Mouse (Mus musculus) lung, embryonic 14.5 days (tissue): ENCODE data around the gene Tbx5. TPM values are rescaled to one million over a fixed set of nuclear protein-coding genes. Genes with fewer than 3 reads are reported as not detected.
A peak's percentile ranks its signal among the peaks of the same experiment; 100 is the strongest.

Experiments used
- ATAC-seq: fragments of 200-750 bp; cut with Nextera tagmentation; 2 replicates; pipeline ENCODE4 v1.8.0; 2017; ENCODE audit warnings: mild to moderate bottlenecking, moderate TSS enrichment, moderate library complexity; ENCODE audit not compliant: insufficient read depth
- DNase-seq: peaks from one replicate; pipeline ENCODE4 v3.0.0-alpha.2; 2015
- H3K27ac ChIP-seq: fragments of 300-500 bp; sonication (generic); 2 replicates; pipeline ENCODE4 v1.5.1; 2014; ENCODE audit warnings: low read depth, mild to moderate bottlenecking, moderate library complexity
- H3K27me3 ChIP-seq: fragments of 300-500 bp; sonication (generic); 2 replicates; pipeline ENCODE4 v1.6.1; 2014; ENCODE audit warnings: low read length, control low read depth; ENCODE audit not compliant: insufficient read depth
- H3K36me3 ChIP-seq: fragments of 300-500 bp; sonication (generic); 2 replicates; pipeline ENCODE4 v1.6.1; 2014; ENCODE audit warnings: control low read depth; ENCODE audit not compliant: insufficient read depth
- H3K4me1 ChIP-seq: fragments of 300-500 bp; sonication (generic); 2 replicates; pipeline ENCODE4 v1.6.1; 2014; ENCODE audit warnings: antibody characterized with exemption, control low read depth; ENCODE audit not compliant: insufficient read depth
- H3K4me2 ChIP-seq: fragments of 300-500 bp; sonication (generic); 2 replicates; pipeline ENCODE4 v1.6.1; 2014; ENCODE audit warnings: mild to moderate bottlenecking
- H3K4me3 ChIP-seq: fragments of 300-500 bp; sonication (generic); 2 replicates; pipeline ENCODE4 v1.5.1; 2014; ENCODE audit warnings: low read depth, low read length
- H3K9ac ChIP-seq: fragments of 300-500 bp; sonication (generic); 2 replicates; pipeline ENCODE4 v1.6.1; 2014
- H3K9me3 ChIP-seq: fragments of 300-500 bp; sonication (generic); 2 replicates; pipeline ENCODE4 v1.6.1; 2016; ENCODE audit warnings: low read depth, low read length, control low read depth
- CTCF ChIP-seq: IDR thresholded peaks from 2 replicates; pipeline ENCODE4 v1.5.1; 2016; ENCODE audit warnings: antibody characterized with exemption, low read depth
- WGBS: fragments of 180-500 bp; shearing (Covaris S2); extraction: QIAGEN DNeasy Blood & Tissue Kit; methylation state at CpG from one replicate; pipeline ENCODE4 v1.1.7; 2014; 5-methylcytosine and 5-hydroxymethylcytosine counted together
- polyA plus RNA-seq: library from polyadenylated mRNA; unstranded; fragments of >200 nt; fragmentation: Nextera tagmentation; extraction: Ambion mirVana; gene quantifications from 2 replicates; pipeline ENCODE4 v1.2.1, GENCODE M21; 2014

Tbx5 gene
- 57.7 and 59.4 TPM in 2 replicates for polyA plus RNA-seq

GRCm38 (mm10) chr5:119832479-119832796 is at the start of gene Tbx5:
TSS of gene Tbx5 (plus strand) at chr5:119832668.
- H3K4me3 ChIP-seq: peak within 1 kb of the TSS; percentile 63
- no peak for TF ChIP-seq CTCF
- WGBS: 2% methylated on average over 16 of the region's 16 CpGs
- peak within 1 kb of the TSS; percentile 97 for H3K27ac ChIP-seq
- ATAC-seq (peak; percentile 33; the same call in 1 of the 2 replicates), DNase-seq (peak; percentile 85)
- H3K36me3 ChIP-seq: peaks cover 10% of the 10 kb centered on the region
- H3K4me1 ChIP-seq: no peaks in the 10 kb centered on the region; the same call in 1 of the 2 replicates
- peak within 1 kb of the TSS; percentile 98 for H3K9ac ChIP-seq
- H3K27me3 ChIP-seq: peaks cover 44% of the 10 kb centered on the region
- peak within 1 kb of the TSS; percentile 84 for H3K4me2 ChIP-seq
- no peaks in the 10 kb centered on the region for H3K9me3 ChIP-seq

- no peaks in the 10 kb centered on the region for H3K27me3 ChIP-seq
- ATAC-seq: no peak
- no peaks in the 10 kb centered on the region for H3K9me3 ChIP-seq
- H3K36me3 ChIP-seq: no peaks in the 10 kb centered on the region
- no peak for DNase-seq
- WGBS: 91% methylated on average over 7 of the region's 7 CpGs
- H3K4me2 ChIP-seq: no peak overlapping the region
- H3K4me1 ChIP-seq: no peaks in the 10 kb centered on the region
- H3K27ac ChIP-seq: no peak overlapping the region
- H3K9ac ChIP-seq: no peak overlapping the region
- no peak overlapping the region for H3K4me3 ChIP-seq
- TF ChIP-seq CTCF: peak; percentile 47
These were observed 46.5 kb upstream of the Tbx5 start for GRCm38 (mm10) chr5:119785959-119786358.

GRCm38 (mm10) chr5:119791664-119792063 is 40.8 kb upstream of the Tbx5 start:
- Histone ChIP-seq H3K36me3 (no peaks in the 10 kb centered on the region), H3K4me1 (0 out of 2 replicates have a peak, but pooled peaks cover 5% of the 10 kb centered on the region), H3K9me3 (no peaks in the 10 kb centered on the region), H3K9ac (no peak overlapping the region), H3K27me3 (peaks cover 25% of the 10 kb centered on the region), H3K4me3 (no peak overlapping the region), H3K4me2 (no peak overlapping the region), H3K27ac (peak overlapping the region; percentile 8; the same call in 1 of the 2 replicates)
- no peak for TF ChIP-seq CTCF
- ATAC-seq (peak; percentile 28; the same call in 1 of the 2 replicates), DNase-seq (peak; percentile 87)
- WGBS: 30% methylated on average over 5 of the region's 5 CpGs

GRCm38 (mm10) chr5:119793972-119794371 is 38.5 kb upstream of the Tbx5 start:
- DNase-seq (no peak), ATAC-seq (no peak)
- Histone ChIP-seq H3K36me3 (no peaks in the 10 kb centered on the region), H3K27me3 (peaks cover 47% of the 10 kb centered on the region), H3K4me2 (no peak overlapping the region), H3K4me1 (peaks cover 11% of the 10 kb centered on the region; the same call in 1 of the 2 replicates), H3K27ac (peak overlapping the region; percentile 24; the same call in 1 of the 2 replicates), H3K4me3 (no peak overlapping the region), H3K9me3 (no peaks in the 10 kb centered on the region), H3K9ac (no peak overlapping the region)
- WGBS: 24% methylated on average over 4 of the region's 4 CpGs
- TF ChIP-seq CTCF: no peak

- Histone ChIP-seq H3K9me3 (no peaks in the 10 kb centered on the region), H3K4me3 (no peak overlapping the region), H3K27me3 (peaks cover 60% of the 10 kb centered on the region), H3K27ac (no peak overlapping the region), H3K4me1 (peaks cover 11% of the 10 kb centered on the region; the same call in 1 of the 2 replicates), H3K4me2 (no peak overlapping the region), H3K9ac (no peak overlapping the region), H3K36me3 (no peaks in the 10 kb centered on the region)
- 22% methylated on average over 6 of the region's 6 CpGs for WGBS
- TF ChIP-seq CTCF: no peak
- ATAC-seq (no peak), DNase-seq (no peak)
These were observed 37.1 kb upstream of the Tbx5 start for GRCm38 (mm10) chr5:119795376-119795775.

- no peak overlapping the region for H3K4me3 ChIP-seq
- H3K27me3 ChIP-seq: peaks cover 63% of the 10 kb centered on the region
- DNase-seq (no peak), ATAC-seq (no peak)
- no peaks in the 10 kb centered on the region for H3K9me3 ChIP-seq
- no peak overlapping the region for H3K4me2 ChIP-seq
- H3K4me1 ChIP-seq: peaks cover 11% of the 10 kb centered on the region; the same call in 1 of the 2 replicates
- WGBS: 36% methylated on average over 3 of the region's 3 CpGs
- no peak overlapping the region for H3K27ac ChIP-seq
- no peak for TF ChIP-seq CTCF
- H3K9ac ChIP-seq: no peak overlapping the region
- H3K36me3 ChIP-seq: no peaks in the 10 kb centered on the region
These were observed 36.7 kb upstream of the Tbx5 start for GRCm38 (mm10) chr5:119795777-119796176.

GRCm38 (mm10) chr5:119796443-119797160 is 35.9 kb upstream of the Tbx5 start:
- no peak overlapping the region for H3K9ac ChIP-seq
- DNase-seq: no peak
- H3K4me3 ChIP-seq: peak overlapping the region; percentile 10; the same call in 1 of the 2 replicates
- peak overlapping the region; percentile 16 for H3K4me2 ChIP-seq
- H3K9me3 ChIP-seq: no peaks in the 10 kb centered on the region
- ATAC-seq: no peak
- H3K4me1 ChIP-seq: peaks cover 11% of the 10 kb centered on the region; the same call in 1 of the 2 replicates
- 10% methylated on average over 33 of the region's 33 CpGs for WGBS
- peaks cover 63% of the 10 kb centered on the region for H3K27me3 ChIP-seq
- no peaks in the 10 kb centered on the region for H3K36me3 ChIP-seq
- peak overlapping the region; percentile 42; the same call in 1 of the 2 replicates for H3K27ac ChIP-seq
- no peak for TF ChIP-seq CTCF
